Mouse (Mus musculus): ENCODE data around the gene Clec2i. TPM values are rescaled to one million over a fixed set of nuclear protein-coding genes. Genes with fewer than 3 reads are reported as not detected.
A peak's percentile ranks its signal among the peaks of the same experiment; 100 is the strongest.

Gene Clec2i
- total and polyA plus RNA-seq, 3 experiments = 38.5 to 104 (median 80.7) TPM

GRCm38 (mm10) chr6:128845319-128845979, 41.9 kb upstream of the Clec2i start:
- peaks cover 3 to 29% of the 10 kb centered on the region in 2 experiments for H3K4me1 ChIP-seq (ENCODE audit: control insufficient read depth in 1 of 2, insufficient read depth in 2 of 2)
- dilution Hi-C loops (cut with MboI; ENCODE audit: extremely low pct_ligation_motif_present, extremely low pct_unique_long_range_greater_than_20kb, low sequenced_read_pairs) = no loop called here
- in situ Hi-C loops (cut with MboI; ENCODE audit: low pct_ligation_motif_present, low pct_unique_long_range_greater_than_20kb, low sequenced_read_pairs) = loop anchor here (5.0 to 25.0 kb wide), 2 partner anchors 407 to 517 kb away; no protein-coding TSS in a partner anchor
- H3K9me3 ChIP-seq (replicated peaks; ENCODE audit: low read length) = no peaks in the 10 kb centered on the region
- peak overlapping the region; percentile 46 for H3K9ac ChIP-seq (ENCODE audit: insufficient read depth, low read depth)
- H3K79me2 ChIP-seq (replicated peaks; ENCODE audit: control insufficient read depth, extremely low read depth, insufficient read depth, poor library complexity, severe bottlenecking) = no peaks in the 10 kb centered on the region; the same call in 1 of the 2 replicates
- TF ChIP-seq ELF1 (IDR thresholded peaks at IDR 0.05; ENCODE audit: low read depth, low read length) (peak; percentile 60; the same call in 1 of the 2 replicates), E2F4 (IDR thresholded peaks at IDR 0.05; ENCODE audit: insufficient replicate concordance, low read depth, low read length) (no peak), POLR2AphosphoS2 (IDR thresholded peaks at IDR 0.05; ENCODE audit: low read depth, low read length) (peak; percentile 69; the same call in 1 of the 2 replicates), POLR2A (IDR thresholded peaks at IDR 0.05; ENCODE audit: low read depth, low read length) (no peak), ZKSCAN1 (IDR thresholded peaks at IDR 0.05; ENCODE audit: borderline replicate concordance, low read depth, low read length) (no peak), CHD1 (IDR thresholded peaks at IDR 0.05; ENCODE audit: low read depth, low read length) (no peak), CHD2 (IDR thresholded peaks at IDR 0.05; ENCODE audit: low read length) (no peak), ZNF384 (IDR thresholded peaks at IDR 0.05; ENCODE audit: low read depth, low read length) (peak; percentile 82), MYC (IDR thresholded peaks at IDR 0.05; ENCODE audit: low read depth, low read length) (peak; percentile 35; the same call in 1 of the 2 replicates), MAZ (IDR thresholded peaks at IDR 0.05; ENCODE audit: low read depth, low read length) (no peak), HCFC1 (IDR thresholded peaks at IDR 0.05; ENCODE audit: low read depth, low read length) (no peak), TBP (conservative IDR thresholded peaks at IDR 0.05; ENCODE audit: low read depth, low read length) (0 out of 2 replicates have a peak, but pooled peaks have one; percentile 47), UBTF (IDR thresholded peaks at IDR 0.05; ENCODE audit: low read depth, low read length) (no peak), JUND (conservative IDR thresholded peaks at IDR 0.05; ENCODE audit: low read depth, low read length) (no peak), USF1 (IDR thresholded peaks at IDR 0.05; ENCODE audit: low read depth, low read length) (no peak), EP300 (IDR thresholded peaks at IDR 0.05; ENCODE audit: low read length) (no peak), RAD21 (IDR thresholded peaks at IDR 0.05; ENCODE audit: low read depth, low read length) (peak; percentile 42), ETS1 (conservative IDR thresholded peaks at IDR 0.05; ENCODE audit: low read depth, low read length) (no peak), PAX5 (IDR thresholded peaks at IDR 0.05; ENCODE audit: low read length) (no peak), MAFK (IDR thresholded peaks at IDR 0.05; ENCODE audit: insufficient replicate concordance, low read length) (0 out of 2 replicates have a peak, but pooled peaks have one; percentile 12), MEF2A (IDR thresholded peaks at IDR 0.05; ENCODE audit: borderline replicate concordance, low read depth, low read length) (no peak; the same call in 1 of the 2 replicates), CTCF (conservative IDR thresholded peaks at IDR 0.05 in 1 of 2, IDR thresholded peaks at IDR 0.05 in 1 of 2; ENCODE audit: low read depth in 2 of 2, low read length in 2 of 2) (peak; percentile 96 to 100), TCF12 (IDR thresholded peaks at IDR 0.05; ENCODE audit: low read depth, low read length) (peak; percentile 53; the same call in 1 of the 2 replicates), JUN (IDR thresholded peaks at IDR 0.05; ENCODE audit: insufficient read depth, low read depth, low read length) (no peak), MXI1 (IDR thresholded peaks at IDR 0.05; ENCODE audit: low read depth, low read length) (no peak), ZMIZ1 (IDR thresholded peaks at IDR 0.05; ENCODE audit: low read depth, low read length) (no peak), SMC3 (IDR thresholded peaks at IDR 0.05; ENCODE audit: low read depth, low read length) (peak; percentile 70), SIN3A (IDR thresholded peaks at IDR 0.05; ENCODE audit: low read length) (no peak), RCOR1 (conservative IDR thresholded peaks at IDR 0.05; ENCODE audit: low read depth, low read length) (no peak), BHLHE40 (IDR thresholded peaks at IDR 0.05; ENCODE audit: low read depth, low read length) (no peak), IRF4 (IDR thresholded peaks at IDR 0.05; ENCODE audit: low read depth, low read length) (peak; percentile 36; the same call in 1 of the 2 replicates), NRF1 (IDR thresholded peaks at IDR 0.05; ENCODE audit: low read depth, low read length) (peak; percentile 9; the same call in 1 of the 2 replicates), NELFE (IDR thresholded peaks at IDR 0.05; ENCODE audit: low read depth, low read length) (peak; percentile 44; the same call in 1 of the 2 replicates), GABPA (IDR thresholded peaks at IDR 0.05; ENCODE audit: insufficient replicate concordance, low read depth, low read length) (no peak), KAT2A (IDR thresholded peaks at IDR 0.05; ENCODE audit: insufficient replicate concordance, low read length) (no peak), MAX (IDR thresholded peaks at IDR 0.05; ENCODE audit: low read length) (no peak), ZC3H11A (IDR thresholded peaks at IDR 0.05; ENCODE audit: low read depth, low read length) (no peak), USF2 (conservative IDR thresholded peaks at IDR 0.05; ENCODE audit: low read depth, low read length) (no peak)
- DNase-seq (ENCODE audit: extremely low read depth) = peak; percentile 96
- peak overlapping the region; percentile 17 to 36 (median 27) for H3K4me3 ChIP-seq (replicated peaks in 1 of 3; ENCODE audit: low read depth in 2 of 3, low read length in 2 of 3, poor library complexity in 1 of 3)
- H3K27ac ChIP-seq (ENCODE audit: insufficient read depth, low read depth) = peak overlapping the region; percentile 86
- H3K36me3 ChIP-seq (replicated peaks in 1 of 2; ENCODE audit: control insufficient read depth in 1 of 2, insufficient read depth in 1 of 2, low read length in 1 of 2) = peaks cover 23 to 32% of the 10 kb centered on the region in 2 experiments
- H3K4me2 ChIP-seq (ENCODE audit: insufficient read depth, low read depth, poor library complexity, severe bottlenecking) = peak overlapping the region; percentile 34; the same call in 1 of the 2 replicates
- no peaks in the 10 kb centered on the region for H3K27me3 ChIP-seq (replicated peaks)

All from CH12.LX (cell line).